Mouse (Mus musculus): Measurements from ENCODE around the gene Esyt2. TPM values are rescaled to one million over a fixed set of nuclear protein-coding genes. Genes with fewer than 3 reads are reported as not detected.
"Not testable (repeated sequence)": the region's sequence is repeated elsewhere in the genome, so short reads cannot be mapped to it uniquely, and the experiment has no call there.

The Esyt2 gene
- 10 to 100 TPM; 24.7 to 30.6 TPM for total RNA-seq (2021)
- long read RNA-seq, experiment 1, full-length matches to known transcripts, result 14 of 22 reads
- long read RNA-seq, experiment 1, partial matches to known transcripts, result 0 of 22 reads
- long read RNA-seq, experiment 1, other reads (novel, unspliced or antisense), result 8 of 22 reads
- long read RNA-seq, experiment 2, full-length matches to known transcripts, result 9 of 21 reads
- long read RNA-seq, experiment 2, partial matches to known transcripts, result 3 of 21 reads
- long read RNA-seq, experiment 2, other reads (novel, unspliced or antisense), result 9 of 21 reads

- peak; percentile 99 for DNase-seq
These were observed at the start of gene Esyt2 for GRCm38 (mm10) chr12:116280653-116281364. Gene Esyt2, plus strand, starts transcription at chr12:116281196.

GRCm38 (mm10) chr12:116231612-116232011 lies 49.4 kb upstream of the Esyt2 start:
- DNase-seq, result peak; percentile 79

GRCm38 (mm10) chr12:116232061-116232460 lies 48.9 kb upstream of the Esyt2 start:
- DNase-seq, result no peak

GRCm38 (mm10) chr12:116235356-116235755 lies 45.6 kb upstream of the Esyt2 start:
- DNase-seq, result no peak

- DNase-seq, result no peak
These were observed 44.3 kb upstream of the Esyt2 start for GRCm38 (mm10) chr12:116236658-116237057.

- DNase-seq, result no peak
These were observed 42.6 kb upstream of the Esyt2 start for GRCm38 (mm10) chr12:116238370-116238769.

- no peak for DNase-seq
These were observed 42.2 kb upstream of the Esyt2 start for GRCm38 (mm10) chr12:116238803-116239202.

- no peak for DNase-seq
These were observed 36.4 kb upstream of the Esyt2 start for GRCm38 (mm10) chr12:116244601-116245000.

- DNase-seq, result no peak
These were observed 26.3 kb upstream of the Esyt2 start for GRCm38 (mm10) chr12:116254652-116255051.

- no peak for DNase-seq
These were observed 25.4 kb upstream of the Esyt2 start for GRCm38 (mm10) chr12:116255636-116256035.

- DNase-seq, result no peak
These were observed 22.7 kb upstream of the Esyt2 start for GRCm38 (mm10) chr12:116258321-116258720.

GRCm38 (mm10) chr12:116262555-116263341 lies 18.2 kb upstream of the Esyt2 start, which contains the start of gene Wdr60:
Gene Wdr60, minus strand, starts transcription at chr12:116263022.
- DNase-seq, result peak; percentile 88

- DNase-seq, result no peak
These were observed 16.2 kb upstream of the Esyt2 start for GRCm38 (mm10) chr12:116264756-116265155.

- DNase-seq, result no peak
These were observed 15.7 kb upstream of the Esyt2 start for GRCm38 (mm10) chr12:116265275-116265674.

- DNase-seq, result no peak
These were observed 11.5 kb upstream of the Esyt2 start for GRCm38 (mm10) chr12:116269450-116269849.

GRCm38 (mm10) chr12:116270538-116270937 lies 10.5 kb upstream of the Esyt2 start:
- DNase-seq, result no peak

GRCm38 (mm10) chr12:116271071-116271470 lies 9.9 kb upstream of the Esyt2 start:
- DNase-seq, result no peak

GRCm38 (mm10) chr12:116273733-116274132 lies 7.3 kb upstream of the Esyt2 start:
- DNase-seq, result no peak

- DNase-seq, result not testable (repeated sequence)
These were observed 5.9 kb upstream of the Esyt2 start, which contains the start of gene Gm11027 for GRCm38 (mm10) chr12:116275086-116275485. Gene Gm11027, plus strand, starts transcription at chr12:116275386.

GRCm38 (mm10) chr12:116275631-116276030 lies 5.4 kb upstream of the Esyt2 start:
- DNase-seq, result no peak

GRCm38 (mm10) chr12:116276961-116277360 lies 4.0 kb upstream of the Esyt2 start:
- DNase-seq, result no peak

- no peak for DNase-seq
These were observed 2.5 kb upstream of the Esyt2 start for GRCm38 (mm10) chr12:116278541-116278940.

GRCm38 (mm10) chr12:116279181-116279580 lies 1.8 kb upstream of the Esyt2 start:
- DNase-seq, result no peak

Data from gastrocnemius, postnatal 10 days (tissue).